ENCODE assay signal across 15 mouse cellular contexts in genomic region chr10:60062173-60062572, GRCm38 (mm10).
"Had no signal": no experiment of that assay in that cellular context is flagged by ENCODE, and none has a peak within 500 bp of the region (broad histone marks: within the 10 kb centered on the region; RNA-seq: fewer than 3 reads in every experiment).

No protein-coding gene starts in this region.

- H3K4me2 ChIP-seq: hindbrain, embryonic 15.5 days; limb, embryonic 15.5 days; liver, embryonic 12.5 days; lung, embryonic 14.5 days; neural tube, embryonic 12.5 days; stomach, embryonic 15.5 days had no signal

- H3K27me3 ChIP-seq: hindbrain, embryonic 15.5 days; limb, embryonic 15.5 days; liver, embryonic 12.5 days; neural tube, embryonic 12.5 days; stomach, embryonic 15.5 days had no signal

- H3K9me3 ChIP-seq: liver, embryonic 12.5 days; stomach, embryonic 15.5 days had no signal

- H3K4me1 ChIP-seq: hindbrain, embryonic 15.5 days; limb, embryonic 15.5 days; liver, embryonic 12.5 days; neural tube, embryonic 12.5 days; stomach, embryonic 15.5 days had no signal

- H3K9ac ChIP-seq: hindbrain, embryonic 15.5 days; limb, embryonic 15.5 days; liver, embryonic 12.5 days; lung, embryonic 14.5 days; neural tube, embryonic 12.5 days; stomach, embryonic 15.5 days had no signal

- ATAC-seq: liver, embryonic 12.5 days had no signal

- DNase-seq: layer of hippocampus, adult 9-11 months; layer of hippocampus, postnatal 36 days; lung, embryonic 14.5 days; lung, postnatal 10 days; lung, postnatal 4 days; midbrain, embryonic 14.5 days; right cerebral cortex, postnatal 14 days; thymus, adult 2 months; thymus, postnatal 25 days had no signal

- H3K4me3 ChIP-seq: hindbrain, embryonic 15.5 days; limb, embryonic 15.5 days; liver, embryonic 12.5 days; midbrain, embryonic 10.5 days; neural tube, embryonic 12.5 days; stomach, embryonic 15.5 days had no signal

- H3K27ac ChIP-seq: hindbrain, embryonic 15.5 days; limb, embryonic 15.5 days; liver, embryonic 12.5 days; midbrain, embryonic 10.5 days; neural tube, embryonic 12.5 days; stomach, embryonic 15.5 days had no signal

- H3K36me3 ChIP-seq: neural tube, embryonic 12.5 days; stomach, embryonic 15.5 days had no signal
